Mouse (Mus musculus) myocyte (in vitro differentiated cells): Measurements from ENCODE around the gene Slc2a3.
A peak's percentile ranks its signal among the peaks of the same experiment; 100 is the strongest.

Experiments used
- CEBPB ChIP-seq: IDR thresholded peaks from 2 replicates; pipeline ENCODE4 v1.6.1; 2011; ENCODE audit warnings: mild to moderate bottlenecking, moderate library complexity; ENCODE audit not compliant: poor library complexity, insufficient read depth, severe bottlenecking
- MAX ChIP-seq: IDR thresholded peaks from one replicate; pipeline ENCODE4 v1.6.1; 2011; ENCODE audit warnings: low read depth, mild to moderate bottlenecking, control low read depth
- POLR2A ChIP-seq: IDR thresholded peaks from one replicate; pipeline ENCODE4 v1.6.1; 2011; ENCODE audit warnings: low read depth, mild to moderate bottlenecking, control low read depth, moderate library complexity; ENCODE audit not compliant: insufficient read length
- POLR2AphosphoS2 ChIP-seq: IDR thresholded peaks from one replicate; pipeline ENCODE4 v1.6.1; 2011; ENCODE audit warnings: low read depth, control low read depth; ENCODE audit not compliant: insufficient read length
- REST ChIP-seq: IDR thresholded peaks from one replicate; pipeline ENCODE4 v1.6.1; 2011; ENCODE audit warnings: mild to moderate bottlenecking, control low read depth, moderate library complexity; ENCODE audit not compliant: insufficient read depth, insufficient read length

GRCm38 (mm10) chr6:122782164-122782563, 19.3 kb downstream of the Slc2a3 start:
- TF ChIP-seq POLR2A (no peak), MAX (no peak), REST (no peak), POLR2AphosphoS2 (no peak), CEBPB (0 out of 2 replicates have a peak, but pooled peaks have one; percentile 47)
